Mouse (Mus musculus) ES-E14 (cell line): Measurements from ENCODE around the gene A2ml1. TPM values are rescaled to one million over a fixed set of nuclear protein-coding genes. Genes with fewer than 3 reads are reported as not detected.

ENCODE experiments used
- DNase-seq: peaks from one replicate; pipeline ENCODE4 v3.0.0-alpha.2; 2013; ENCODE audit warnings: low read depth, low spot score
- H3K27ac ChIP-seq: 2 replicates; pipeline ENCODE4 v1.5.1; 2012; ENCODE audit warnings: low read depth, mild to moderate bottlenecking, low read length, moderate library complexity, mixed read lengths; ENCODE audit not compliant: poor library complexity, insufficient read depth, severe bottlenecking
- H3K36me3 ChIP-seq: 2 replicates; pipeline ENCODE4 v1.6.1; 2012; ENCODE audit warnings: mild to moderate bottlenecking, low read length, moderate library complexity, mixed read lengths; ENCODE audit not compliant: control insufficient read depth, poor library complexity, insufficient read depth, severe bottlenecking
- H3K4me1 ChIP-seq, 2 experiments: fragments of 150-350 bp in 1 of 2; sonication (generic) in 1 of 2; 2 replicates each; pipeline ENCODE4 v1.6.1; 2012; ENCODE audit warnings: low read length in 2 of 2, mild to moderate bottlenecking in 1 of 2, mixed read lengths in 1 of 2; ENCODE audit not compliant: control insufficient read depth in 2 of 2, insufficient read depth in 2 of 2, poor library complexity in 1 of 2
- H3K4me3 ChIP-seq, 2 experiments: fragments of 150-350 bp in 1 of 2; sonication (generic) in 1 of 2; 2 replicates each; pipeline ENCODE4 v1.5.1; 2012; ENCODE audit warnings: low read length in 2 of 2, low read depth in 1 of 2, mild to moderate bottlenecking in 1 of 2, mixed read lengths in 1 of 2; ENCODE audit not compliant: insufficient read depth in 1 of 2, poor library complexity in 1 of 2, severe bottlenecking in 1 of 2
- H3K9ac ChIP-seq: 2 replicates; pipeline ENCODE4 v1.6.1; 2012; ENCODE audit warnings: low read depth, mild to moderate bottlenecking, low read length, mixed read lengths; ENCODE audit not compliant: poor library complexity, insufficient read depth, severe bottlenecking
- H3K9me3 ChIP-seq: fragments of 150-350 bp; sonication (generic); 2 replicates; pipeline ENCODE4 v1.6.1; 2012; ENCODE audit warnings: low read depth, mild to moderate bottlenecking, low read length; ENCODE audit not compliant: control insufficient read depth, insufficient read depth
- CHD2 ChIP-seq: IDR thresholded peaks from 2 replicates; pipeline ENCODE4 v1.6.1; 2014; ENCODE audit warnings: mild to moderate bottlenecking, low read depth, low read length, inconsistent platforms
- HCFC1 ChIP-seq: IDR thresholded peaks from 2 replicates; pipeline ENCODE4 v1.6.1; 2012; ENCODE audit warnings: low read length, inconsistent platforms, borderline replicate concordance; ENCODE audit not compliant: insufficient read depth
- MAFK ChIP-seq: IDR thresholded peaks from 2 replicates; pipeline ENCODE4 v1.6.1; 2014; ENCODE audit warnings: mild to moderate bottlenecking, low read depth, low read length, inconsistent platforms; ENCODE audit not compliant: insufficient read depth
- ZC3H11A ChIP-seq: IDR thresholded peaks from 2 replicates; pipeline ENCODE4 v1.6.1; 2012; ENCODE audit warnings: low read depth, mild to moderate bottlenecking, inconsistent platforms, low read length, borderline replicate concordance
- ZNF384 ChIP-seq: IDR thresholded peaks from 2 replicates; pipeline ENCODE4 v1.6.1; 2012; ENCODE audit warnings: low read depth, low read length, inconsistent platforms
- in situ Hi-C, 2 experiments: fragments of 600-800 bp; cut with MboI; formaldehyde crosslinking; loops; one replicate each; pipeline ENCODE4 v1.15.1; 2025; ENCODE audit warnings: low sequenced_read_pairs in 2 of 2, inconsistent platforms in 1 of 2; ENCODE audit not compliant: unreplicated experiment in 2 of 2
- total RNA-seq: library from RNA; depleted of rRNA; stranded (reverse); fragments of 300-350 nt; gene quantifications from 2 replicates; pipeline ENCODE4 v1.2.3, GENCODE M21; 2012

A2ml1 gene
- total RNA-seq, 1 experiment = not detected

- in situ Hi-C loops = no loop called here
These were observed 48.7 kb downstream of the A2ml1 start for GRCm38 (mm10) chr6:128532701-128533100.

GRCm38 (mm10) chr6:128528491-128528890, 52.9 kb downstream of the A2ml1 start:
- Histone ChIP-seq H3K27ac (no peak overlapping the region), H3K4me1 (no peaks in the 10 kb centered on the region), H3K4me3 (no peak overlapping the region), H3K9ac (no peak overlapping the region), H3K9me3 (no peaks in the 10 kb centered on the region), H3K36me3 (no peaks in the 10 kb centered on the region)
- no peak for DNase-seq
- TF ChIP-seq ZC3H11A (no peak), HCFC1 (no peak), ZNF384 (no peak), CHD2 (no peak), MAFK (no peak)
- in situ Hi-C loops = no loop called here

More at GRCm38 (mm10) chr6:128532701-128533100, 48.7 kb downstream of the A2ml1 start:
- Histone ChIP-seq H3K9me3 (no peaks in the 10 kb centered on the region), H3K36me3 (no peaks in the 10 kb centered on the region), H3K9ac (no peak overlapping the region), H3K4me3 (no peak overlapping the region), H3K27ac (no peak overlapping the region), H3K4me1 (no peaks in the 10 kb centered on the region)
- DNase-seq = no peak
- TF ChIP-seq ZNF384 (no peak), CHD2 (no peak), ZC3H11A (no peak), HCFC1 (no peak), MAFK (no peak)

- no peak overlapping the region for H3K4me3 ChIP-seq
- no peak for TF ChIP-seq MAFK
- TF ChIP-seq ZC3H11A = no peak
- TF ChIP-seq HCFC1 = no peak
- no peak for TF ChIP-seq ZNF384
- no peak for TF ChIP-seq CHD2
- DNase-seq = no peak
- no peaks in the 10 kb centered on the region for H3K9me3 ChIP-seq
- in situ Hi-C loops = no loop called here
- H3K36me3 ChIP-seq = no peaks in the 10 kb centered on the region
- H3K27ac ChIP-seq = no peak overlapping the region
- no peaks in the 10 kb centered on the region for H3K4me1 ChIP-seq
- H3K9ac ChIP-seq = no peak overlapping the region
These were observed 54.3 kb downstream of the A2ml1 start for GRCm38 (mm10) chr6:128527110-128527509.

- Histone ChIP-seq H3K9ac (no peak within 1 kb of the TSS), H3K4me1 (no peaks in the 10 kb centered on the region), H3K4me3 (no peak within 1 kb of the TSS), H3K27ac (no peak within 1 kb of the TSS), H3K9me3 (no peaks in the 10 kb centered on the region), H3K36me3 (no peaks in the 10 kb centered on the region)
- TF ChIP-seq ZC3H11A (no peak), CHD2 (no peak), HCFC1 (no peak), ZNF384 (no peak), MAFK (no peak)
- no peak for DNase-seq
- in situ Hi-C loops = no loop called here
These were observed 54.8 kb downstream of the A2ml1 start, which contains the start of gene Pzp for GRCm38 (mm10) chr6:128526601-128527000. Gene Pzp, minus strand, starts transcription at chr6:128526720.

GRCm38 (mm10) chr6:128525801-128526200, 55.6 kb downstream of the A2ml1 start:
- H3K9me3 ChIP-seq = no peaks in the 10 kb centered on the region
- in situ Hi-C loops = no loop called here
- H3K4me1 ChIP-seq = no peaks in the 10 kb centered on the region
- no peak for DNase-seq
- no peak overlapping the region for H3K27ac ChIP-seq
- no peaks in the 10 kb centered on the region for H3K36me3 ChIP-seq
- TF ChIP-seq ZNF384 (no peak), MAFK (no peak), HCFC1 (no peak), CHD2 (no peak)
- no peak overlapping the region for H3K4me3 ChIP-seq
- H3K9ac ChIP-seq = no peak overlapping the region
